In genomic region chr6:141134176-141134575, GRCm38 (mm10) we compare ENCODE assay signal across 20 mouse cellular contexts.
"Had no signal": no experiment of that assay in that cellular context is flagged by ENCODE, and none has a peak within 500 bp of the region (broad histone marks: within the 10 kb centered on the region; RNA-seq: fewer than 3 reads in every experiment).

No protein-coding gene starts in this region.

- H3K9me3 ChIP-seq: liver, embryonic 12.5 days; liver, embryonic 15.5 days; midbrain, embryonic 12.5 days; midbrain, embryonic 15.5 days; neural tube, embryonic 12.5 days; neural tube, embryonic 15.5 days had no signal

- H3K36me3 ChIP-seq: liver, embryonic 12.5 days; liver, embryonic 15.5 days; midbrain, embryonic 12.5 days; midbrain, embryonic 15.5 days; neural tube, embryonic 12.5 days; neural tube, embryonic 15.5 days had no signal

- H3K27ac ChIP-seq: liver, embryonic 12.5 days; liver, embryonic 15.5 days; macrophage; midbrain, embryonic 12.5 days; midbrain, embryonic 15.5 days; neural tube, embryonic 12.5 days; neural tube, embryonic 15.5 days; stomach, postnatal 0 days had no signal

- H3K27me3 ChIP-seq: liver, embryonic 12.5 days; liver, embryonic 15.5 days; midbrain, embryonic 12.5 days; midbrain, embryonic 15.5 days; neural tube, embryonic 12.5 days; neural tube, embryonic 15.5 days had no signal

- ATAC-seq: liver, embryonic 12.5 days; midbrain, embryonic 15.5 days had no signal

- H3K4me1 ChIP-seq: liver, embryonic 12.5 days; liver, embryonic 15.5 days; midbrain, embryonic 12.5 days; midbrain, embryonic 15.5 days; neural tube, embryonic 12.5 days; neural tube, embryonic 15.5 days had no signal

- DNase-seq: kidney, adult 18-20 months; kidney, adult 9 months; kidney, postnatal 14 days; kidney, postnatal 4 days; left cerebral cortex, postnatal 4 days; liver; lung, adult 18-20 months; lung, postnatal 14 days; right cerebral cortex, adult 18-20 months; right cerebral cortex, postnatal 14 days; spleen, adult 18-20 months; thymus, postnatal 25 days had no signal

- H3K9ac ChIP-seq: liver, embryonic 12.5 days; liver, embryonic 15.5 days; midbrain, embryonic 12.5 days; midbrain, embryonic 15.5 days; neural tube, embryonic 12.5 days; neural tube, embryonic 15.5 days had no signal

- H3K4me2 ChIP-seq: liver, embryonic 12.5 days; liver, embryonic 15.5 days; midbrain, embryonic 12.5 days; midbrain, embryonic 15.5 days; neural tube, embryonic 12.5 days; neural tube, embryonic 15.5 days had no signal

- H3K4me3 ChIP-seq: liver, embryonic 12.5 days; liver, embryonic 15.5 days; midbrain, embryonic 12.5 days; midbrain, embryonic 15.5 days; neural tube, embryonic 12.5 days; neural tube, embryonic 15.5 days had no signal
